Mouse (Mus musculus) cerebellum, adult 2 months (tissue): Measurements from ENCODE around the gene Ndufv1.

Source experiments
- CTCF ChIP-seq: fragments of 200-500 bp; IDR thresholded peaks from 2 replicates; pipeline ENCODE4 v1.5.1; 2011; ENCODE audit warnings: low read depth, mild to moderate bottlenecking, control low read depth, low read length, moderate library complexity, borderline replicate concordance; ENCODE audit not compliant: insufficient read depth
- POLR2A ChIP-seq: fragments of 200-500 bp; IDR thresholded peaks from 2 replicates; pipeline ENCODE4 v1.6.1; 2011; ENCODE audit warnings: low read length, control low read depth, borderline replicate concordance; ENCODE audit not compliant: insufficient read depth

- TF ChIP-seq CTCF, result no peak
- no peak for TF ChIP-seq POLR2A
Observed at GRCm38 (mm10) chr19:4005971-4006370, 6.6 kb downstream of the Ndufv1 start.
